Mouse (Mus musculus): ENCODE results near the gene Kctd13. TPM values are rescaled to one million over a fixed set of nuclear protein-coding genes. Genes with fewer than 3 reads are reported as not detected.

Gene Kctd13
- polyA plus RNA-seq, 1 experiment, result 21.5 TPM

- TF ChIP-seq CTCF (IDR thresholded peaks at IDR 0.05; ENCODE audit: extremely low read depth, insufficient read depth, insufficient read length, insufficient replicate concordance), result no peak
- no peak for TF ChIP-seq POLR2A (IDR thresholded peaks at IDR 0.05; ENCODE audit: low read depth, low read length)
- peaks cover 21% of the 10 kb centered on the region for H3K36me3 ChIP-seq (ENCODE audit: control insufficient read depth, insufficient read depth, low read length)
- 79% methylated on average over 6 of the region's 6 CpGs for WGBS
- no peaks in the 10 kb centered on the region for H3K27me3 ChIP-seq (ENCODE audit: control insufficient read depth, insufficient read depth, low read length)
- no peak overlapping the region for H3K27ac ChIP-seq (ENCODE audit: insufficient read depth, low read length)
- H3K4me1 ChIP-seq (ENCODE audit: control insufficient read depth, insufficient read depth, insufficient read length), result no peaks in the 10 kb centered on the region
- DNase-seq (ENCODE audit: low read depth in 1 of 2, low spot score in 2 of 2), result no peak
- no peak overlapping the region for H3K4me3 ChIP-seq (ENCODE audit: extremely low read depth, insufficient read depth, insufficient read length)
Observed at GRCm38 (mm10) chr7:126941171-126941570, 12.5 kb downstream of the Kctd13 start.

- no peaks in the 10 kb centered on the region for H3K27me3 ChIP-seq (ENCODE audit: control insufficient read depth, insufficient read depth, low read length)
- no peaks in the 10 kb centered on the region for H3K4me1 ChIP-seq (ENCODE audit: control insufficient read depth, insufficient read depth, insufficient read length)
- no peak for DNase-seq (ENCODE audit: low read depth in 1 of 2, low spot score in 2 of 2)
- H3K27ac ChIP-seq (ENCODE audit: insufficient read depth, low read length), result no peak overlapping the region
- TF ChIP-seq POLR2A (IDR thresholded peaks at IDR 0.05; ENCODE audit: low read depth, low read length) (no peak), CTCF (IDR thresholded peaks at IDR 0.05; ENCODE audit: extremely low read depth, insufficient read depth, insufficient read length, insufficient replicate concordance) (no peak)
- peaks cover 19% of the 10 kb centered on the region for H3K36me3 ChIP-seq (ENCODE audit: control insufficient read depth, insufficient read depth, low read length)
- no peak overlapping the region for H3K4me3 ChIP-seq (ENCODE audit: extremely low read depth, insufficient read depth, insufficient read length)
- WGBS, result 83% methylated on average over 5 of the region's 5 CpGs
Observed at GRCm38 (mm10) chr7:126941801-126942200, 13.1 kb downstream of the Kctd13 start.

GRCm38 (mm10) chr7:126946530-126946929, 17.9 kb downstream of the Kctd13 start:
- Histone ChIP-seq H3K36me3 (ENCODE audit: control insufficient read depth, insufficient read depth, low read length) (peaks cover 13% of the 10 kb centered on the region), H3K4me1 (ENCODE audit: control insufficient read depth, insufficient read depth, insufficient read length) (peaks cover 7% of the 10 kb centered on the region; the same call in 1 of the 2 replicates), H3K27me3 (ENCODE audit: control insufficient read depth, insufficient read depth, low read length) (peaks cover 5% of the 10 kb centered on the region; the same call in 1 of the 2 replicates), H3K27ac (ENCODE audit: insufficient read depth, low read length) (no peak overlapping the region), H3K4me3 (ENCODE audit: extremely low read depth, insufficient read depth, insufficient read length) (no peak overlapping the region)
- no peak for TF ChIP-seq POLR2A (IDR thresholded peaks at IDR 0.05; ENCODE audit: low read depth, low read length)
- TF ChIP-seq CTCF (IDR thresholded peaks at IDR 0.05; ENCODE audit: extremely low read depth, insufficient read depth, insufficient read length, insufficient replicate concordance), result peak; percentile 68; the same call in 1 of the 2 replicates
- DNase-seq (ENCODE audit: low read depth in 1 of 2, low spot score in 2 of 2), result peak in 1 of 2 experiments; percentile 37
- WGBS, result 71% methylated on average over 3 of the region's 3 CpGs

GRCm38 (mm10) chr7:126948626-126949025, 19.9 kb downstream of the Kctd13 start:
- H3K27me3 ChIP-seq (ENCODE audit: control insufficient read depth, insufficient read depth, low read length), result peaks cover 7% of the 10 kb centered on the region; the same call in 1 of the 2 replicates
- no peak overlapping the region for H3K4me3 ChIP-seq (ENCODE audit: extremely low read depth, insufficient read depth, insufficient read length)
- TF ChIP-seq POLR2A (IDR thresholded peaks at IDR 0.05; ENCODE audit: low read depth, low read length) (no peak), CTCF (IDR thresholded peaks at IDR 0.05; ENCODE audit: extremely low read depth, insufficient read depth, insufficient read length, insufficient replicate concordance) (no peak)

GRCm38 (mm10) chr7:126949403-126949792, 20.7 kb downstream of the Kctd13 start, which contains the start of gene Asphd1:
Asphd1 (minus strand) TSS chr7:126949582.
- Histone ChIP-seq H3K4me3 (ENCODE audit: extremely low read depth, insufficient read depth, insufficient read length) (peak within 1 kb of the TSS; percentile 44; the same call in 1 of the 2 replicates), H3K27me3 (ENCODE audit: control insufficient read depth, insufficient read depth, low read length) (peaks cover 7% of the 10 kb centered on the region; the same call in 1 of the 2 replicates), H3K27ac (ENCODE audit: insufficient read depth, low read length) (no peak within 1 kb of the TSS), H3K36me3 (ENCODE audit: control insufficient read depth, insufficient read depth, low read length) (peaks cover 8% of the 10 kb centered on the region), H3K4me1 (ENCODE audit: control insufficient read depth, insufficient read depth, insufficient read length) (peaks cover 7% of the 10 kb centered on the region; the same call in 1 of the 2 replicates)
- DNase-seq (ENCODE audit: low read depth in 1 of 2, low spot score in 2 of 2), result no peak
- 5% methylated on average over 21 of the region's 21 CpGs for WGBS
- TF ChIP-seq CTCF (IDR thresholded peaks at IDR 0.05; ENCODE audit: extremely low read depth, insufficient read depth, insufficient read length, insufficient replicate concordance) (no peak), POLR2A (IDR thresholded peaks at IDR 0.05; ENCODE audit: low read depth, low read length) (no peak)

More at GRCm38 (mm10) chr7:126948626-126949025, 19.9 kb downstream of the Kctd13 start:
- Histone ChIP-seq H3K36me3 (ENCODE audit: control insufficient read depth, insufficient read depth, low read length) (peaks cover 9% of the 10 kb centered on the region), H3K4me1 (ENCODE audit: control insufficient read depth, insufficient read depth, insufficient read length) (peaks cover 7% of the 10 kb centered on the region; the same call in 1 of the 2 replicates), H3K27ac (ENCODE audit: insufficient read depth, low read length) (no peak overlapping the region)
- DNase-seq (ENCODE audit: low read depth in 1 of 2, low spot score in 2 of 2), result no peak
- 83% methylated on average over 10 of the region's 10 CpGs for WGBS

GRCm38 (mm10) chr7:126949793-126950646, 21.3 kb downstream of the Kctd13 start, which contains the start of gene Sez6l2:
Sez6l2 (plus strand) TSS chr7:126950563.
- TF ChIP-seq POLR2A (IDR thresholded peaks at IDR 0.05; ENCODE audit: low read depth, low read length) (no peak), CTCF (IDR thresholded peaks at IDR 0.05; ENCODE audit: extremely low read depth, insufficient read depth, insufficient read length, insufficient replicate concordance) (no peak)
- Histone ChIP-seq H3K36me3 (ENCODE audit: control insufficient read depth, insufficient read depth, low read length) (peaks cover 4% of the 10 kb centered on the region), H3K4me1 (ENCODE audit: control insufficient read depth, insufficient read depth, insufficient read length) (peaks cover 7% of the 10 kb centered on the region; the same call in 1 of the 2 replicates), H3K27me3 (ENCODE audit: control insufficient read depth, insufficient read depth, low read length) (peaks cover 7% of the 10 kb centered on the region; the same call in 1 of the 2 replicates), H3K27ac (ENCODE audit: insufficient read depth, low read length) (no peak within 1 kb of the TSS), H3K4me3 (ENCODE audit: extremely low read depth, insufficient read depth, insufficient read length) (peak within 1 kb of the TSS; percentile 44; the same call in 1 of the 2 replicates)
- peak; percentile 45 to 79 for DNase-seq (ENCODE audit: low read depth in 1 of 2, low spot score in 2 of 2)
- WGBS, result 3% methylated on average over 42 of the region's 42 CpGs

Measured in spleen, adult 2 months (tissue).